Mouse (Mus musculus): ENCODE measurements around the gene Tfap4. TPM values are rescaled to one million over a fixed set of nuclear protein-coding genes. Genes with fewer than 3 reads are reported as not detected.

Tfap4 gene
- polyA plus RNA-seq, 1 experiment from 2014 or later: 16.6 TPM

DNA sequence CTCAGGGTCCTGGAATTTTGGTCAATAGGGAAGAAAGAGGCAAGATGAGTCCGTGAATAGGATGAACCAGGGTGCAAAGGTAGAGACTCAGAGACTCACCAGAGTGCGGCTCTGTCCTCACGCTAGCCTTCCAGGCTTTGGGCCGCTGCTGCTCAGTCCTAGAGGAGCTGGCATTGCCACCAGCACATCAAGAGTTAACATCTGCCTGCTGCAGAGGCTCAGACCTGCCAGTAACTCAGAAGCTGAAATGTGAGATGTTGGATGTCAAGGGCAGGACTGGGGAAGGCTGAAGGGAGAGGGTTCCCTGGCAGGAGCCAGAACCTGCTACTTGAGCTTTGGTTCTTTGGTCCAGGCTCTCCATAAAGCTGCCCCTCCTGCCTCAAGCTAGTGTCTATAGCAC, 11.1 kb upstream of the Tfap4 start:
- H3K27ac ChIP-seq (replicated peaks; ENCODE audit: low read depth, low read length): no peak overlapping the region
- no peaks in the 10 kb centered on the region for H3K36me3 ChIP-seq (ENCODE audit: control insufficient read depth, insufficient read depth, low read length)
- DNase-seq (ENCODE audit: low spot score) (peak; percentile 58), ATAC-seq (ENCODE audit: low read depth) (peak; percentile 51)
- no peak overlapping the region for H3K4me2 ChIP-seq (ENCODE audit: low read depth, low read length)
- no peak overlapping the region for H3K9ac ChIP-seq (ENCODE audit: low read depth, low read length)
- no peak overlapping the region for H3K4me3 ChIP-seq (ENCODE audit: low read depth, low read length)
- 36% methylated on average over 4 of the region's 4 CpGs for WGBS
- H3K4me1 ChIP-seq (ENCODE audit: control insufficient read depth, insufficient read depth, low read length): peaks cover 4% of the 10 kb centered on the region
- no peaks in the 10 kb centered on the region for H3K9me3 ChIP-seq (ENCODE audit: control insufficient read depth, low read length)
- H3K27me3 ChIP-seq (replicated peaks; ENCODE audit: control insufficient read depth, insufficient read depth, low read length): no peaks in the 10 kb centered on the region

DNA sequence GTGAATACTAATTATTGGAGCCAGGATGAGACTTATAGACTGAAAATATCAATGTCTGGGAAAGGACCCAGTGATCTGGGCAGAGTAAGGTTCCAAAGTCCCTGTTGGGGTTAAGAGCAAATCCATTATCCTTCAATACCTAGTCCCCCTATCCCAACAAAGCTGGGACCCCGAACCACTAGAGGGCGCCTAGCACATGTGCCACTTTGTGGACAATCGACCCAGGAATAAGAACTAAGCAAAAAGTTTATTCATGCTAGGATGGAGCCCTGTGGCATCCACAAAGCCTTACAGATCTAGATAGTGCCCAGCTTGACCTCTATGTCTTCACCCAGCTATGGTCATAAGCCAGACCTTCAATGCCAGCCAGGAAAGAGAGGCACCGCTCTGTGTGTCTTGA, 8.3 kb upstream of the Tfap4 start:
- Histone ChIP-seq H3K4me2 (ENCODE audit: low read depth, low read length) (no peak overlapping the region), H3K9ac (ENCODE audit: low read depth, low read length) (no peak overlapping the region), H3K9me3 (ENCODE audit: control insufficient read depth, low read length) (no peaks in the 10 kb centered on the region), H3K4me3 (ENCODE audit: low read depth, low read length) (no peak overlapping the region), H3K4me1 (ENCODE audit: control insufficient read depth, insufficient read depth, low read length) (peaks cover 4% of the 10 kb centered on the region), H3K36me3 (ENCODE audit: control insufficient read depth, insufficient read depth, low read length) (no peaks in the 10 kb centered on the region), H3K27me3 (replicated peaks; ENCODE audit: control insufficient read depth, insufficient read depth, low read length) (no peaks in the 10 kb centered on the region), H3K27ac (replicated peaks; ENCODE audit: low read depth, low read length) (no peak overlapping the region)
- ATAC-seq (ENCODE audit: low read depth) (peak; percentile 80), DNase-seq (ENCODE audit: low spot score) (peak; percentile 90)
- WGBS: 16% methylated on average over 4 of the region's 4 CpGs

DNA sequence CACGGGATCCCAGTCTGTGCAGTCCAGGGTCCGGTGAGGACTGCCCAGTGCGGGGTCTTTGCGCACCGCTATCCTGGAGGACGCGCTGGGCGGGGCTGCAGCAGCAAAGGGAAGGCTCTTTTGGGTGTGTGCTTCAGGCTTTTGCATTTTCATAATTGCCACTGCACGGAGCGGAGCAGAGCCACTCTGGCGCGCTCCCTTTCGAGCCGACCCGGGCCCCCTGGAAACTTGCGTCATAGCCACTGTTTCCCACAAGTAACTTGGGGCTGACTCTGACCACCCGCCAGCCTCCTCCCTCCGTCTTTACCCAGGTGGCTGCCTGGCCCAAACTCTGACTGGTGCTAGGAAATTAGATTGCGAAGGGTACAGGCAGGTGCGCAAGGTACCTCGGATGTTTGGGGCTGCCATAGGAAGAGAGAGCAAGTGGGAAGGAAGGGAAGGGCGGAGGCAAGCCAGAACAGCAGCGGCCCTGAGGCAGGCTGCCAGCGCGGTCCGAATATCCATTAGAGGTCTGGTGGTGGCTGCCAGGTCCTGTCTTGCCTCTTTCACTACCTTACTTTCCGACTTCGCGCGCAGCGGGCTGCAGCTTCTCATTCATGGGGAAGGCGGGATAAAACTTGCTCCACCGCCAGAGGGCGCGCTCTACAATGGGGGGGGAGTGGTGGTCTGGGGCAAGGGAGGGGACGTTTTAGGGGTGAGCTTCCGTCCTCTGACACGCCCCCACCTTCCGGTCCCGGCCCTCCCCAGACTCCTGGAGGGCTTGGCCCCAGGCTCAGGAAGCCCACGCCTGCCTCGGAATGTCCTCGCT, 695 bp upstream of the Tfap4 start:
- DNase-seq (ENCODE audit: low spot score) (peak; percentile 82), ATAC-seq (ENCODE audit: low read depth) (peak; percentile 26)
- peaks cover 19% of the 10 kb centered on the region for H3K4me1 ChIP-seq (ENCODE audit: control insufficient read depth, insufficient read depth, low read length)
- peak overlapping the region; percentile 89 for H3K27ac ChIP-seq (replicated peaks; ENCODE audit: low read depth, low read length)
- no peaks in the 10 kb centered on the region for H3K27me3 ChIP-seq (replicated peaks; ENCODE audit: control insufficient read depth, insufficient read depth, low read length)
- peak overlapping the region; percentile 81 for H3K4me3 ChIP-seq (ENCODE audit: low read depth, low read length)
- H3K36me3 ChIP-seq (ENCODE audit: control insufficient read depth, insufficient read depth, low read length): no peaks in the 10 kb centered on the region
- no peaks in the 10 kb centered on the region for H3K9me3 ChIP-seq (ENCODE audit: control insufficient read depth, low read length)
- peak overlapping the region; percentile 78 for H3K9ac ChIP-seq (ENCODE audit: low read depth, low read length)
- WGBS: 0% methylated on average over 32 of the region's 43 CpGs
- peak overlapping the region; percentile 72 for H3K4me2 ChIP-seq (ENCODE audit: low read depth, low read length)

DNA sequence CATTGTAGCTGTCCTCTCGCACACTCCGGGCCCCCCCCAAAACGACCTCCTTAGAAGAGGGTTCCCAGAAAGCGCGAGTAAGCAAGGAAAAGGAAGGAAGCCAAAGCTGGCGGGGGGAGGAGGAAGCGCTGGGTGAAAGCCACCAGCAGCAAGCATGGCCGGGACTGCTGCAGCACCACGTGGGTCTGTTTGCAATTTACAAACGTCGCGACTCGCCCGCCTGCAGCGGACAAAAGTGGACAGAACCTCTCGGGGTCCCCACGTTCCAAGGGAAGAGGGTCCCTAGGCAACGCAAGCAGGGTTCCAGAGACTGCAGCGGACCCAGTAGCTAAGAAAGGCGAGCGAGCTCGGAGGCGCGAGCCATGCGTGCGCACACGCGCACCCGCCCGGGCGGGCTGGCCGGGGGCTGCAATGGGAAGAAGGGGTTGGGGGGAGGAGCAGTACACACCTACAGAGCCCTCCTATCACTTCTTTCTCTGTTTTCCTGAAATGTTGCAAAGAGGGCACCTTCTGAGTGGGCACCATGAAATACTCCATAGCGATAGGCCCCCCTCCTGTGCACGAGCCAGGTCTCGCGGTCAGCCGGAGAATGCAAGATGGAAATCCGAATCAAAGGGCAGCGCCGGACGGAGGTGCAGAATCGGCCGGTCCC, 548 bp downstream of the Tfap4 start:
- WGBS: 1% methylated on average over 21 of the region's 43 CpGs

DNA sequence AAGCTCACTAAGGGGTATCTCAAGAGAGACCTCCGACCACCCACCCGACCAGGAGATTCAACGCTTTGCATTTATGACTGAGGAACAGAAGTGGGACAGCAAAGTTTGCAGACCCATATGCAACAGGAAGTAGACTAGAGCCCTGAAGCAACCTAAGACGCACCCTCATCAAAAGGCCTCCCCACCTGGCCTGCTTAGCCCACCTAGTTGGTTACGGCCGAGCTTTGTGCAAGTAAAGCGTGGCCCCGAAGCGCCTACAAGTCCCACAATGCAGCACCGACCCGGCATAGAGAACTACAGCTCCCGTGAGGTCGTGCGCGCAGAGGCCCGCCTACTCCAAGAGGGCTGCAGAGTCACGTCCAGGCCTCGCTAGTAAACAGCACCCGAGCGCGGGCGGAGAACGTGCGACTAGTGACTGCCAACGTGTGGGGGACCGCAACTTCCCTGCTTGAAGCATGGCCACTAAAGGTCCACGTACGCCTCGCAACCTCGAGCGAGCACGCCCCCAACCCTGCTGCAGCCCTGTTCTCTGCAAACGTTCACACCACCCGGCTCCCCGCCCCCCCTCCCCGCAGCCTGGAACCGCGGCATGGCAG, 1.2 kb downstream of the Tfap4 start:
- peak overlapping the region; percentile 78 for H3K9ac ChIP-seq (ENCODE audit: low read depth, low read length)
- peak overlapping the region; percentile 81 for H3K4me3 ChIP-seq (ENCODE audit: low read depth, low read length)
- H3K27ac ChIP-seq (replicated peaks; ENCODE audit: low read depth, low read length): peak overlapping the region; percentile 89
- no peaks in the 10 kb centered on the region for H3K36me3 ChIP-seq (ENCODE audit: control insufficient read depth, insufficient read depth, low read length)
- DNase-seq (ENCODE audit: low spot score): peak; percentile 98
- 0% methylated on average over 31 of the region's 38 CpGs for WGBS
- ATAC-seq (ENCODE audit: low read depth): peak; percentile 93
- peaks cover 24% of the 10 kb centered on the region for H3K4me1 ChIP-seq (ENCODE audit: control insufficient read depth, insufficient read depth, low read length)
- no peaks in the 10 kb centered on the region for H3K9me3 ChIP-seq (ENCODE audit: control insufficient read depth, low read length)
- H3K27me3 ChIP-seq (replicated peaks; ENCODE audit: control insufficient read depth, insufficient read depth, low read length): no peaks in the 10 kb centered on the region
- peak overlapping the region; percentile 72 for H3K4me2 ChIP-seq (ENCODE audit: low read depth, low read length)

More for the DNA sequence above, 548 bp downstream of the Tfap4 start:
- H3K4me2 ChIP-seq (ENCODE audit: low read depth, low read length): peak overlapping the region; percentile 72
- H3K9ac ChIP-seq (ENCODE audit: low read depth, low read length): peak overlapping the region; percentile 78
- peak; percentile 34 for ATAC-seq (ENCODE audit: low read depth)
- H3K4me3 ChIP-seq (ENCODE audit: low read depth, low read length): peak overlapping the region; percentile 81
- H3K27ac ChIP-seq (replicated peaks; ENCODE audit: low read depth, low read length): peak overlapping the region; percentile 89
- no peaks in the 10 kb centered on the region for H3K36me3 ChIP-seq (ENCODE audit: control insufficient read depth, insufficient read depth, low read length)
- H3K4me1 ChIP-seq (ENCODE audit: control insufficient read depth, insufficient read depth, low read length): peaks cover 19% of the 10 kb centered on the region
- H3K27me3 ChIP-seq (replicated peaks; ENCODE audit: control insufficient read depth, insufficient read depth, low read length): no peaks in the 10 kb centered on the region
- peak; percentile 71 for DNase-seq (ENCODE audit: low spot score)
- no peaks in the 10 kb centered on the region for H3K9me3 ChIP-seq (ENCODE audit: control insufficient read depth, low read length)

DNA sequence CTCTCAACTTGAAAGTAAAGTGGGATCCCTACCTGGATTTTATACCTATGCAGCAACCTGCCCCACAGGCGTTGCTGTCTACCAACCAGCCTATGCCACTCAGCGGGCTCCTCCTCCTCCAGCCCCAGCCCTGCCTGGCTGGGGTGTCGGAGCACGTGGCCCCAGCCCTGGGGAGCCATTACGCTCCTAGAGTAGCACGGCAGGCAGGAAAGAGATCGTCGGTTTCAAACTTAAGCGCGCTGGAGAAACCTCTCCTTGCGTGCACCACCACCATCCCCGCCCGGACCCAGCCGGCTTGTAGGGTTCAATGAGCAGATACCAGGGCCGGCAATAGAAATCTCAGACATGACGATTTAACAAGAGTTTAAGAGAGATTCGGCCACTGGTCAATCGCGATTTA, 1.7 kb downstream of the Tfap4 start:
- no peaks in the 10 kb centered on the region for H3K27me3 ChIP-seq (replicated peaks; ENCODE audit: control insufficient read depth, insufficient read depth, low read length)
- peak overlapping the region; percentile 89 for H3K27ac ChIP-seq (replicated peaks; ENCODE audit: low read depth, low read length)
- ATAC-seq (ENCODE audit: low read depth) (peak; percentile 75), DNase-seq (ENCODE audit: low spot score) (peak; percentile 88)
- H3K4me1 ChIP-seq (ENCODE audit: control insufficient read depth, insufficient read depth, low read length): peaks cover 30% of the 10 kb centered on the region
- under 1% methylated on average over 19 of the region's 19 CpGs for whole genome bisulfite sequencing
- no peaks in the 10 kb centered on the region for H3K36me3 ChIP-seq (ENCODE audit: control insufficient read depth, insufficient read depth, low read length)
- H3K4me2 ChIP-seq (ENCODE audit: low read depth, low read length): peak overlapping the region; percentile 72
- peak overlapping the region; percentile 78 for H3K9ac ChIP-seq (ENCODE audit: low read depth, low read length)
- H3K9me3 ChIP-seq (ENCODE audit: control insufficient read depth, low read length): no peaks in the 10 kb centered on the region
- peak overlapping the region; percentile 81 for H3K4me3 ChIP-seq (ENCODE audit: low read depth, low read length)

DNA sequence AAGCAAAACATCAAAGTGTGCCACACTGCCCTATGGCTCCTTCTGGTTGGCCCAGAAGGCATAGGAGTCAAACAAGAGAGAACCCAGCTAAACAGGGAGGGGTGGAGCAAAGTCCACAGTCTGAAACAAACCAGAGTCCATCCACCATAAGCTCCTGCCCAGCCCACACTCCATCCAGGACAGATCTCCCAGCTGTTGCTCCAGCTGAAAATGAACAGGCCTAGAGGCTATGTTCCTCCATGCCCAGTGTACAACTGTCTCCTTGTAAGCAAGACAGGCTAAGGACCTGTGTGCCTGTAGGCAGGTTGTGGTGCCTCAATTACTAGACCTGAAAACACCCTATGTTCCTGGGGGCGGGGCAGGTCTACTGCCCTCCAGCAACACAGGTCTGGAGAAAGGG, 2.6 kb downstream of the Tfap4 start:
- WGBS: 91% methylated on average over 1 of the region's 1 CpGs
- peak overlapping the region; percentile 89 for H3K27ac ChIP-seq (replicated peaks; ENCODE audit: low read depth, low read length)
- ATAC-seq (ENCODE audit: low read depth) (no peak), DNase-seq (ENCODE audit: low spot score) (no peak)
- peak overlapping the region; percentile 81 for H3K4me3 ChIP-seq (ENCODE audit: low read depth, low read length)
- H3K36me3 ChIP-seq (ENCODE audit: control insufficient read depth, insufficient read depth, low read length): no peaks in the 10 kb centered on the region
- peak overlapping the region; percentile 78; the same call in 1 of the 2 replicates for H3K9ac ChIP-seq (ENCODE audit: low read depth, low read length)
- H3K9me3 ChIP-seq (ENCODE audit: control insufficient read depth, low read length): no peaks in the 10 kb centered on the region
- H3K4me1 ChIP-seq (ENCODE audit: control insufficient read depth, insufficient read depth, low read length): peaks cover 38% of the 10 kb centered on the region
- H3K4me2 ChIP-seq (ENCODE audit: low read depth, low read length): peak overlapping the region; percentile 72
- H3K27me3 ChIP-seq (replicated peaks; ENCODE audit: control insufficient read depth, insufficient read depth, low read length): no peaks in the 10 kb centered on the region

DNA sequence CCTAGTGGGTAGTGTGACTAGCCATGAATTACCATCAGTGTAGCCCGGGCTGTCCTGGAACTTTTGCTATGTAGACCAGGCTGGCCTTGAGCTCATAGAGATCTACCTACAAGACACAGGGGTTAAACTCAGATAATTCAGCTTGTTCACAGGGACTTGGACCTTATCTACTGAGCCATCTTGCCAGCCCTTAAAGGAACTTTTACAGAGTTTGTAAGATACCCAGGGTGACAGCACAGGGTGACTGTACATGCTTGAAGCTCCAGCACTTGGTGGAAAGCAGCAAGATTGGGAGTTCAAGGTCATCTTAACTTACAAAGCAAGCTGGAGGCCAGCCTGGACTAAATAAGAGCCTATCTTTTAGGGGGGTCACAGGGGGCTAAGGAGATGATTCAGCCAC, 4.1 kb downstream of the Tfap4 start:
- Histone ChIP-seq H3K4me3 (ENCODE audit: low read depth, low read length) (no peak overlapping the region), H3K4me2 (ENCODE audit: low read depth, low read length) (no peak overlapping the region), H3K27me3 (replicated peaks; ENCODE audit: control insufficient read depth, insufficient read depth, low read length) (no peaks in the 10 kb centered on the region), H3K9me3 (ENCODE audit: control insufficient read depth, low read length) (no peaks in the 10 kb centered on the region), H3K36me3 (ENCODE audit: control insufficient read depth, insufficient read depth, low read length) (0 out of 2 replicates have a peak, but pooled peaks cover 3% of the 10 kb centered on the region), H3K9ac (ENCODE audit: low read depth, low read length) (no peak overlapping the region), H3K4me1 (ENCODE audit: control insufficient read depth, insufficient read depth, low read length) (peaks cover 40% of the 10 kb centered on the region), H3K27ac (replicated peaks; ENCODE audit: low read depth, low read length) (no peak overlapping the region)
- ATAC-seq (ENCODE audit: low read depth) (no peak), DNase-seq (ENCODE audit: low spot score) (no peak)
- 86% methylated on average over 1 of the region's 1 CpGs for WGBS

Data from embryonic facial prominence, embryonic 14.5 days (tissue).